Mouse (Mus musculus) CH12.LX (cell line): Measurements from ENCODE around the gene Olfr125. TPM values are rescaled to one million over a fixed set of nuclear protein-coding genes. Genes with fewer than 3 reads are reported as not detected.

Source experiments
- DNase-seq: peaks from one replicate; pipeline ENCODE4 v3.0.0-alpha.2; 2013; ENCODE audit errors: extremely low read depth
- H3K27ac ChIP-seq: 2 replicates; pipeline ENCODE4 v1.5.1; 2012; ENCODE audit warnings: low read depth, mild to moderate bottlenecking, control low read depth, moderate library complexity; ENCODE audit not compliant: insufficient read depth
- H3K27me3 ChIP-seq: replicated peaks from 2 replicates; pipeline ENCODE3; 2012; ENCODE audit warnings: inconsistent platforms
- H3K36me3 ChIP-seq, 2 experiments: replicated peaks in 1 of 2; 2 replicates each; pipeline versions ENCODE3 to v1.6.1; 2012; ENCODE audit warnings: inconsistent platforms in 1 of 2, low read length in 1 of 2, mild to moderate bottlenecking in 1 of 2, mixed read lengths in 1 of 2, moderate library complexity in 1 of 2; ENCODE audit not compliant: control insufficient read depth in 1 of 2, insufficient read depth in 1 of 2
- H3K4me1 ChIP-seq, 2 experiments: 2 replicates each; pipeline ENCODE4 v1.6.1; 2012; ENCODE audit warnings: inconsistent platforms in 1 of 2, moderate library complexity in 1 of 2; ENCODE audit not compliant: insufficient read depth in 2 of 2, control insufficient read depth in 1 of 2
- H3K4me2 ChIP-seq: 2 replicates; pipeline ENCODE4 v1.6.1; 2012; ENCODE audit warnings: low read depth, mild to moderate bottlenecking, control low read depth; ENCODE audit not compliant: poor library complexity, insufficient read depth, severe bottlenecking
- H3K4me3 ChIP-seq, 3 experiments: fragments of 150-350 bp in 1 of 3; sonication (generic) in 1 of 3; replicated peaks in 1 of 3; 2 replicates each; pipeline versions ENCODE3 to v1.5.1; 2011 to 2012; ENCODE audit warnings: low read depth in 2 of 3, low read length in 2 of 3, mild to moderate bottlenecking in 2 of 3, moderate library complexity in 2 of 3, control low read depth in 1 of 3, improper control_type of control experiment in 1 of 3, inconsistent platforms in 1 of 3, mixed read lengths in 1 of 3; ENCODE audit not compliant: poor library complexity in 1 of 3
- H3K79me2 ChIP-seq: replicated peaks from 2 replicates; pipeline ENCODE4 v1.6.1; 2012; ENCODE audit warnings: mild to moderate bottlenecking, moderate library complexity; ENCODE audit not compliant: control insufficient read depth, poor library complexity, insufficient read depth, severe bottlenecking; ENCODE audit errors: extremely low read depth
- H3K9ac ChIP-seq: 2 replicates; pipeline ENCODE4 v1.6.1; 2012; ENCODE audit warnings: low read depth, mild to moderate bottlenecking, control low read depth, moderate library complexity; ENCODE audit not compliant: insufficient read depth
- H3K9me3 ChIP-seq: replicated peaks from 2 replicates; pipeline ENCODE3; 2012; ENCODE audit warnings: low read length, inconsistent platforms, mixed read lengths
- CHD1 ChIP-seq: IDR thresholded peaks from 2 replicates; pipeline ENCODE4 v1.6.1; 2012; ENCODE audit warnings: low read depth, low read length, improper control_type of control experiment, inconsistent platforms
- CHD2 ChIP-seq: IDR thresholded peaks from 2 replicates; pipeline ENCODE4 v1.6.1; 2011; ENCODE audit warnings: low read length, improper control_type of control experiment
- CTCF ChIP-seq, 2 experiments: IDR thresholded peaks in 1 of 2; conservative IDR thresholded peaks in 1 of 2; 2 replicates each; pipeline ENCODE4 v1.5.1; 2011 to 2012; ENCODE audit warnings: low read depth in 2 of 2, low read length in 2 of 2, improper control_type of control experiment in 1 of 2, inconsistent platforms in 1 of 2, mild to moderate bottlenecking in 1 of 2, moderate library complexity in 1 of 2
- E2F4 ChIP-seq: IDR thresholded peaks from 2 replicates; pipeline ENCODE4 v1.6.1; 2011; ENCODE audit warnings: low read depth, low read length, improper control_type of control experiment; ENCODE audit not compliant: insufficient replicate concordance
- ELF1 ChIP-seq: IDR thresholded peaks from 2 replicates; pipeline ENCODE4 v1.6.1; 2014; ENCODE audit warnings: low read depth, mild to moderate bottlenecking, inconsistent platforms, low read length, improper control_type of control experiment
- ETS1 ChIP-seq: conservative IDR thresholded peaks from 2 replicates; pipeline ENCODE4 v1.6.1; 2012; ENCODE audit warnings: low read depth, mild to moderate bottlenecking, inconsistent platforms, low read length, improper control_type of control experiment, moderate library complexity
- GABPA ChIP-seq: IDR thresholded peaks from 2 replicates; pipeline ENCODE4 v1.6.1; 2012; ENCODE audit warnings: low read depth, low read length, improper control_type of control experiment, inconsistent platforms; ENCODE audit not compliant: insufficient replicate concordance
- JUN ChIP-seq: IDR thresholded peaks from 2 replicates; pipeline ENCODE4 v1.6.1; 2011; ENCODE audit warnings: low read depth, mild to moderate bottlenecking, low read length, improper control_type of control experiment, moderate library complexity; ENCODE audit not compliant: insufficient read depth
- KAT2A ChIP-seq: IDR thresholded peaks from 2 replicates; pipeline ENCODE4 v1.6.1; 2012; ENCODE audit warnings: low read length, improper control_type of control experiment, inconsistent platforms; ENCODE audit not compliant: insufficient replicate concordance
- MAFK ChIP-seq: IDR thresholded peaks from 2 replicates; pipeline ENCODE4 v1.6.1; 2011; ENCODE audit warnings: low read length, improper control_type of control experiment; ENCODE audit not compliant: insufficient replicate concordance
- MAX ChIP-seq: IDR thresholded peaks from 2 replicates; pipeline ENCODE4 v1.6.1; 2011; ENCODE audit warnings: low read length, improper control_type of control experiment
- MAZ ChIP-seq: IDR thresholded peaks from 2 replicates; pipeline ENCODE4 v1.6.1; 2012; ENCODE audit warnings: low read depth, mild to moderate bottlenecking, inconsistent platforms, low read length, improper control_type of control experiment, moderate library complexity
- MXI1 ChIP-seq: IDR thresholded peaks from 2 replicates; pipeline ENCODE4 v1.6.1; 2011; ENCODE audit warnings: mild to moderate bottlenecking, low read depth, low read length, improper control_type of control experiment
- MYC ChIP-seq: IDR thresholded peaks from 2 replicates; pipeline ENCODE4 v1.6.1; 2011; ENCODE audit warnings: low read depth, mild to moderate bottlenecking, improper control_type of control experiment, low read length
- NELFE ChIP-seq: IDR thresholded peaks from 2 replicates; pipeline ENCODE4 v1.6.1; 2011; ENCODE audit warnings: low read depth, low read length, improper control_type of control experiment
- NRF1 ChIP-seq: IDR thresholded peaks from 2 replicates; pipeline ENCODE4 v1.6.1; 2014; ENCODE audit warnings: low read depth, mild to moderate bottlenecking, inconsistent platforms, low read length, improper control_type of control experiment, moderate library complexity
- PAX5 ChIP-seq: IDR thresholded peaks from 2 replicates; pipeline ENCODE4 v1.6.1; 2012; ENCODE audit warnings: low read length, inconsistent platforms, mixed read lengths
- POLR2AphosphoS2 ChIP-seq: IDR thresholded peaks from 2 replicates; pipeline ENCODE4 v1.6.1; 2011; ENCODE audit warnings: low read depth, low read length, improper control_type of control experiment
- RCOR1 ChIP-seq: conservative IDR thresholded peaks from 2 replicates; pipeline ENCODE4 v1.6.1; 2012; ENCODE audit warnings: low read depth, mild to moderate bottlenecking, inconsistent platforms, low read length, improper control_type of control experiment
- TCF12 ChIP-seq: IDR thresholded peaks from 2 replicates; pipeline ENCODE4 v1.6.1; 2014; ENCODE audit warnings: low read depth, mild to moderate bottlenecking, inconsistent platforms, low read length, improper control_type of control experiment
- USF1 ChIP-seq: IDR thresholded peaks from 2 replicates; pipeline ENCODE4 v1.6.1; 2014; ENCODE audit warnings: low read depth, mild to moderate bottlenecking, inconsistent platforms, low read length, improper control_type of control experiment
- USF2 ChIP-seq: conservative IDR thresholded peaks from 2 replicates; pipeline ENCODE4 v1.6.1; 2011; ENCODE audit warnings: low read depth, low read length, improper control_type of control experiment
- ZC3H11A ChIP-seq: IDR thresholded peaks from 2 replicates; pipeline ENCODE4 v1.6.1; 2012; ENCODE audit warnings: low read depth, mild to moderate bottlenecking, inconsistent platforms, low read length, improper control_type of control experiment
- ZKSCAN1 ChIP-seq: IDR thresholded peaks from 2 replicates; pipeline ENCODE4 v1.6.1; 2012; ENCODE audit warnings: low read depth, inconsistent platforms, low read length, improper control_type of control experiment, borderline replicate concordance
- ZMIZ1 ChIP-seq: IDR thresholded peaks from 2 replicates; pipeline ENCODE4 v1.6.1; 2012; ENCODE audit warnings: low read depth, mild to moderate bottlenecking, inconsistent platforms, low read length, improper control_type of control experiment
- ZNF384 ChIP-seq: IDR thresholded peaks from 2 replicates; pipeline ENCODE4 v1.6.1; 2012; ENCODE audit warnings: low read depth, low read length, improper control_type of control experiment, inconsistent platforms
- dilution Hi-C: fragments of 300-500 bp; cut with MboI; formaldehyde crosslinking; loops from 2 replicates; pipeline ENCODE4 v1.14.3; 2020; ENCODE audit warnings: low sequenced_read_pairs; ENCODE audit not compliant: extremely low pct_unique_long_range_greater_than_20kb, extremely low pct_ligation_motif_present
- in situ Hi-C: fragments of 300-500 bp; cut with MboI; formaldehyde crosslinking; loops from 3 replicates; pipeline ENCODE4 v1.14.3; 2019; ENCODE audit warnings: low sequenced_read_pairs, low pct_ligation_motif_present, low pct_unique_long_range_greater_than_20kb, mixed read lengths
- polyA plus RNA-seq: library from polyadenylated mRNA; unstranded; fragments of >175 nt; gene quantifications from 2 replicates; pipeline ENCODE4 v1.2.1, GENCODE M21; 2012; ENCODE audit warnings: low read depth; ENCODE audit not compliant: insufficient read length
- total RNA-seq, 2 experiments: library from RNA; depleted of rRNA; stranded (reverse); fragments of 300-350 nt in 1 of 2; fragments of >200 nt in 1 of 2; gene quantifications; 2 replicates each; pipeline ENCODE4 v1.2.3; 2012 to 2014

Gene Olfr125
- total RNA-seq (2012; rRNA removed): not detected in 2 replicates
- not detected in 2 replicates for total RNA-seq (2014; rRNA removed)
- polyA plus RNA-seq: not detected in 2 replicates

- in situ Hi-C loops (no loop called here), dilution Hi-C loops (no loop called here)
- Histone ChIP-seq H3K4me1 (no peaks in the 10 kb centered on the region), H3K9ac (no peak within 1 kb of the TSS), H3K79me2 (no peaks in the 10 kb centered on the region), H3K4me2 (no peak within 1 kb of the TSS), H3K27me3 (no peaks in the 10 kb centered on the region), H3K36me3 (no peaks in the 10 kb centered on the region), H3K27ac (no peak within 1 kb of the TSS), H3K9me3 (peaks cover 11% of the 10 kb centered on the region), H3K4me3 (no peak within 1 kb of the TSS)
- TF ChIP-seq POLR2AphosphoS2: no peak
- no peak for TF ChIP-seq MAFK
- no peak for TF ChIP-seq MYC
- no peak for TF ChIP-seq GABPA
- TF ChIP-seq ZMIZ1: no peak
- TF ChIP-seq KAT2A: no peak
- no peak for TF ChIP-seq CHD1
- no peak for TF ChIP-seq MAZ
- TF ChIP-seq CHD2: no peak
- TF ChIP-seq ZNF384: no peak
- no peak for TF ChIP-seq TCF12
- no peak for DNase-seq
Observed at GRCm38 (mm10) chr17:37832649-37833048, at the start of gene Olfr125. Gene Olfr125 (plus strand): TSS chr17:37832949.

DNA sequence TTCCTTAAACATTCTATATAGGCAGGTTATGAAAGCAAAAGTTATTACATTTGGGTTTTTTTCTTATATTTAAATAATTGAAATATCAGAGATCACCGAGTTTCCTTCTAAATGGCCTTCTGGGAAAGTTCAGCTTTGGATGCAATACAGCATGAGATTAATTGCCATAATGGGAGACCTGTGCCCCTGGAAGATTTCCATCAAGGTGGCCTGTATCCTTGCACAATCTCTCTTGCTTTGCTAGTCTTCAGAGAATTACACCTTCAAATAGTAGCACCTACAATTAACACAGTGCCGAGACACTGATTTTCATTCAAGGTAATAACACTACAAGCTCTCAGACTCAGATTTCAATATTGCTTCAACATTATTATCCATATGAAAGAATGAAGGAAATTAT is 39.5 kb upstream of the Olfr125 start, which contains the start of gene Olfr123:
TSS of gene Olfr123 (plus strand) at position 301 of the 400 bp plus-strand sequence.
- no peak within 1 kb of the TSS for H3K9ac ChIP-seq
- H3K9me3 ChIP-seq: peaks cover 28% of the 10 kb centered on the region
- no peak within 1 kb of the TSS for H3K4me2 ChIP-seq
- H3K36me3 ChIP-seq: no peaks in the 10 kb centered on the region
- H3K79me2 ChIP-seq: no peaks in the 10 kb centered on the region
- no peaks in the 10 kb centered on the region for H3K27me3 ChIP-seq
- no peaks in the 10 kb centered on the region for H3K4me1 ChIP-seq
- dilution Hi-C loops (no loop called here), in situ Hi-C loops (no loop called here)
- no peak within 1 kb of the TSS for H3K4me3 ChIP-seq
- DNase-seq: no peak
- H3K27ac ChIP-seq: no peak within 1 kb of the TSS
- TF ChIP-seq PAX5 (no peak), MAX (no peak), MXI1 (no peak), ZKSCAN1 (no peak), RCOR1 (no peak), ETS1 (no peak), ZNF384 (no peak), CTCF (conservative IDR thresholded peaks at IDR 0.05 in 1 of 2, IDR thresholded peaks at IDR 0.05 in 1 of 2; ENCODE audit: low read depth in 2 of 2, low read length in 2 of 2) (no peak), ELF1 (no peak), NELFE (no peak), USF1 (no peak), E2F4 (no peak), USF2 (no peak), ZMIZ1 (no peak), JUN (no peak), ZC3H11A (no peak), NRF1 (no peak), KAT2A (no peak)
